Mouse (Mus musculus): ENCODE measurements around the gene Itpr3. TPM values are rescaled to one million over a fixed set of nuclear protein-coding genes. Genes with fewer than 3 reads are reported as not detected.

Itpr3 gene
- polyA plus RNA-seq (2015; fragmentation: Nextera tagmentation; extraction: Ambion mirVana) = 6.1 and 7.2 TPM in 2 replicates

DNA sequence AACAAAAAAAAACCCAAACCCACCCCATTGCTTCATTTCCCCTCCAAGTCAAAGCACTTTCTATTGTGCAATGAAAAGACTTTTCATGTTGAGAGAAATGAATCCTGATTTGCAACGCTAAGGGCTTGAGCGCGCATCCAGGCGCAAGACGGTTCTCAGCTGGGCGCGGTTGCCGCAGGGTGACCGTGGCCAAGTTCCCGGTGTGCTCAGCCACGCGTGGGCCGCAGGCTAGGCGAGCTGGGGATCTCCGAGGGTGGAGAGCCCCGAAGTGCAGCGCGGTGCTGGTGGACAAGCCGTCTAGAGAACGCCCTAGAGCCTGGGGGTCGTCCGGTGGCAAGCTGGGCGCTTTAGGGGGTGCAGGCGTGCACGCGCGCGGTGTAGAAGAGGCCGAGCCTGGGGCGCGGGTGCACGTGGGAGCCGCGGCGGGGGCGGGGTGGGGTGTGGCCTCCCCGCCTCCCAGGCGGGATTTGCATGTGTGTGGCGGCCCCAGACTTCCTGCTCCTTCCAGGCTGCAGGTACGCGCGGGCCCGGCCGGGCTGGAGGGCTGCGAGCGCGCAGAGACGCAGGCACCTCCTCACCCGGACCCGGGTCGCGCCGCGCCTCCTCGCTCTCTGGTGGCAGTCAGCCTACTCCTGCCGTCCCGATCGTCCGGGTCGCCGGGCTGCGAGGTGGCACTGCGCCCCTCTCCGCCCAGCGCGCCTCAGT, at the start of gene Itpr3:
Itpr3 (plus strand) TSS at position 493 of the 705 bp plus-strand sequence.
- WGBS = under 1% methylated on average over 52 of the region's 66 CpGs
- Histone ChIP-seq H3K27ac (ENCODE audit: low read depth, low read length) (peak within 1 kb of the TSS; percentile 90), H3K4me1 (replicated peaks; ENCODE audit: control insufficient read depth, insufficient read depth, low read length) (peaks cover 13% of the 10 kb centered on the region; the same call in 1 of the 2 replicates), H3K4me2 (replicated peaks; ENCODE audit: low read depth) (peak within 1 kb of the TSS; percentile 96), H3K9ac (ENCODE audit: low read depth, low read length) (peak within 1 kb of the TSS; percentile 68), H3K27me3 (replicated peaks; ENCODE audit: control insufficient read depth, insufficient read depth, low read length) (no peaks in the 10 kb centered on the region), H3K9me3 (ENCODE audit: control insufficient read depth) (no peaks in the 10 kb centered on the region), H3K4me3 (ENCODE audit: low read depth, low read length) (peak within 1 kb of the TSS; percentile 71), H3K36me3 (ENCODE audit: control insufficient read depth, insufficient read depth) (no peaks in the 10 kb centered on the region)
- ATAC-seq = peak; percentile 77
- TF ChIP-seq CTCF (IDR thresholded peaks at IDR 0.05; ENCODE audit: low read depth) = no peak

DNA sequence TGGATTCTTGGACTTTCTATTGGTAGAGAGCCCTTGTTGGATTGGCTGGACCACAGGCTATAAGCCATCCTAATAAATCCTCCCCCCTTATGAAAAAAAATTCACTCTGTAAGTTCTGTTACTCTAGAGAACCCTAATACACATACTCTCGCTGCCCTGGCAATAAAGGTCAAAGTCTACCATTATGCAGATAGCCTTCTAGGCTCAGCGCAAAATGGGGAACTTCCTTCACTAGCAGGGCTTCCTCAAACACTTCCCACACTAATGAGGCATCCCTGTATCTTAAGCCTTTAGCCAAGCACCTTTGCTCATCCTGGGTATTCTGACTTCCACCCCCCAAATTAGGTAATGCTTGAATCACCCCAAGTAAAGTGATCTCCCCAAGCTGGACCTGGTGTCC, 48.8 kb upstream of the Itpr3 start:
- 33% methylated on average over 2 of the region's 2 CpGs for WGBS
- H3K4me3 ChIP-seq (ENCODE audit: low read depth, low read length) = no peak overlapping the region
- H3K36me3 ChIP-seq (ENCODE audit: control insufficient read depth, insufficient read depth) = no peaks in the 10 kb centered on the region
- H3K27me3 ChIP-seq (replicated peaks; ENCODE audit: control insufficient read depth, insufficient read depth, low read length) = no peaks in the 10 kb centered on the region
- H3K27ac ChIP-seq (ENCODE audit: low read depth, low read length) = peak overlapping the region; percentile 15; the same call in 1 of the 2 replicates
- ATAC-seq = peak; percentile 74
- H3K4me1 ChIP-seq (replicated peaks; ENCODE audit: control insufficient read depth, insufficient read depth, low read length) = no peaks in the 10 kb centered on the region; the same call in 1 of the 2 replicates
- no peaks in the 10 kb centered on the region for H3K9me3 ChIP-seq (ENCODE audit: control insufficient read depth)
- 0 out of 2 replicates have a peak overlapping the region, but pooled peaks have one; percentile 27 for H3K4me2 ChIP-seq (replicated peaks; ENCODE audit: low read depth)
- H3K9ac ChIP-seq (ENCODE audit: low read depth, low read length) = no peak overlapping the region
- no peak for TF ChIP-seq CTCF (IDR thresholded peaks at IDR 0.05; ENCODE audit: low read depth)

GRCm38 (mm10) chr17:27011167-27011566, 45.9 kb upstream of the Itpr3 start:
- Histone ChIP-seq H3K27ac (ENCODE audit: low read depth, low read length) (no peak overlapping the region), H3K36me3 (ENCODE audit: control insufficient read depth, insufficient read depth) (no peaks in the 10 kb centered on the region), H3K9me3 (ENCODE audit: control insufficient read depth) (no peaks in the 10 kb centered on the region), H3K4me2 (replicated peaks; ENCODE audit: low read depth) (no peak overlapping the region), H3K27me3 (replicated peaks; ENCODE audit: control insufficient read depth, insufficient read depth, low read length) (no peaks in the 10 kb centered on the region), H3K4me1 (replicated peaks; ENCODE audit: control insufficient read depth, insufficient read depth, low read length) (no peaks in the 10 kb centered on the region; the same call in 1 of the 2 replicates), H3K9ac (ENCODE audit: low read depth, low read length) (no peak overlapping the region), H3K4me3 (ENCODE audit: low read depth, low read length) (no peak overlapping the region)
- ATAC-seq = no peak
- no peak for TF ChIP-seq CTCF (IDR thresholded peaks at IDR 0.05; ENCODE audit: low read depth)
- 88% methylated on average over 10 of the region's 10 CpGs for WGBS

- no peak overlapping the region for H3K9ac ChIP-seq (ENCODE audit: low read depth, low read length)
- ATAC-seq = peak; percentile 42; the same call in 1 of the 2 replicates
Measured at GRCm38 (mm10) chr17:27011998-27012672, 45.0 kb upstream of the Itpr3 start.

DNA sequence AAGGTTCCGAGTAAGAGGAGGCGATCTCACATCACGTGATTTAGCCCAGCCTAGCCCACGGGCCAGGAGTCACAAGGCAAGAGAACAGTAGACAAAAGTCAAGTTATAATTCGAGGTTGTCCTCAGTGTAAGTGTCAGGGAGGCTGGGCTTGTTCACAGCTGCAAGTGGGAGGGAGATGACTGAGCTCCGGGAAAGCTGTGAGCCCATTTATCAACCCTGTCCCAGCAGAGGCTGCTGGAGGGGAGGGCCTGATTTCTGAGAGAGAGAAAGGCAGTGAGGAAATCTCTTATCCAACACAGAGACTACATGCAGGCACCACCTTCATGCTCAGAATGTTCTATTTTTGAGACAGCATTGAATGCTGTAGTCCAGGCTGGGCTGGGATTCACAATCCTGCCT, 44.2 kb upstream of the Itpr3 start:
- H3K36me3 ChIP-seq (ENCODE audit: control insufficient read depth, insufficient read depth) = no peaks in the 10 kb centered on the region
- no peaks in the 10 kb centered on the region for H3K27me3 ChIP-seq (replicated peaks; ENCODE audit: control insufficient read depth, insufficient read depth, low read length)
- H3K9me3 ChIP-seq (ENCODE audit: control insufficient read depth) = no peaks in the 10 kb centered on the region
- no peak for TF ChIP-seq CTCF (IDR thresholded peaks at IDR 0.05; ENCODE audit: low read depth)
- ATAC-seq = no peak
- H3K4me3 ChIP-seq (ENCODE audit: low read depth, low read length) = no peak overlapping the region
- no peak overlapping the region for H3K9ac ChIP-seq (ENCODE audit: low read depth, low read length)
- WGBS = 44% methylated on average over 6 of the region's 6 CpGs
- H3K4me1 ChIP-seq (replicated peaks; ENCODE audit: control insufficient read depth, insufficient read depth, low read length) = peaks cover 4% of the 10 kb centered on the region; the same call in 1 of the 2 replicates
- no peak overlapping the region for H3K4me2 ChIP-seq (replicated peaks; ENCODE audit: low read depth)
- no peak overlapping the region for H3K27ac ChIP-seq (ENCODE audit: low read depth, low read length)

More at GRCm38 (mm10) chr17:27011998-27012672, 45.0 kb upstream of the Itpr3 start:
- no peaks in the 10 kb centered on the region; the same call in 1 of the 2 replicates for H3K4me1 ChIP-seq (replicated peaks; ENCODE audit: control insufficient read depth, insufficient read depth, low read length)
- H3K36me3 ChIP-seq (ENCODE audit: control insufficient read depth, insufficient read depth) = no peaks in the 10 kb centered on the region
- WGBS = 58% methylated on average over 14 of the region's 14 CpGs
- H3K4me3 ChIP-seq (ENCODE audit: low read depth, low read length) = no peak overlapping the region
- H3K27ac ChIP-seq (ENCODE audit: low read depth, low read length) = no peak overlapping the region
- no peaks in the 10 kb centered on the region for H3K27me3 ChIP-seq (replicated peaks; ENCODE audit: control insufficient read depth, insufficient read depth, low read length)
- H3K4me2 ChIP-seq (replicated peaks; ENCODE audit: low read depth) = no peak overlapping the region
- peak; percentile 46 for TF ChIP-seq CTCF (IDR thresholded peaks at IDR 0.05; ENCODE audit: low read depth)
- no peaks in the 10 kb centered on the region for H3K9me3 ChIP-seq (ENCODE audit: control insufficient read depth)

Measured in intestine, postnatal 0 days (tissue).